Mouse (Mus musculus) heart, embryonic 14.5 days (tissue): ENCODE data around the gene Tpx2. TPM values are rescaled to one million over a fixed set of nuclear protein-coding genes. Genes with fewer than 3 reads are reported as not detected.
A peak's percentile ranks its signal among the peaks of the same experiment; 100 is the strongest.

ENCODE experiments used
- ATAC-seq: fragments of 200-750 bp; cut with Nextera tagmentation; 2 replicates; pipeline ENCODE4 v1.8.0; 2017; ENCODE audit warnings: low read depth, moderate TSS enrichment; ENCODE audit not compliant: insufficient number of reproducible peaks, insufficient read depth, low FRiP score
- H3K27ac ChIP-seq, 2 experiments: fragments of 200-500 bp in 1 of 2; fragments of 300-500 bp in 1 of 2; sonication (generic) in 1 of 2; replicated peaks in 1 of 2; 2 replicates each; pipeline ENCODE4 v1.5.1; 2012 to 2014; ENCODE audit warnings: low read depth in 2 of 2, low read length in 2 of 2, control low read depth in 1 of 2, mild to moderate bottlenecking in 1 of 2, mixed read lengths in 1 of 2; ENCODE audit not compliant: control insufficient read depth in 1 of 2, insufficient read depth in 1 of 2
- H3K27me3 ChIP-seq: fragments of 300-500 bp; sonication (generic); 2 replicates; pipeline ENCODE4 v1.6.1; 2014; ENCODE audit warnings: mild to moderate bottlenecking, low read length, control low read depth; ENCODE audit not compliant: control insufficient read depth, insufficient read depth
- H3K36me3 ChIP-seq: fragments of 300-500 bp; sonication (generic); 2 replicates; pipeline ENCODE4 v1.6.1; 2014; ENCODE audit warnings: mild to moderate bottlenecking, control low read depth, low read length, mixed read lengths; ENCODE audit not compliant: control insufficient read depth, insufficient read depth
- H3K4me1 ChIP-seq, 2 experiments: fragments of 200-500 bp in 1 of 2; fragments of 300-500 bp in 1 of 2; sonication (generic) in 1 of 2; 2 replicates each; pipeline ENCODE4 v1.6.1; 2012 to 2014; ENCODE audit warnings: low read length in 2 of 2, control low read depth in 1 of 2, mixed read lengths in 1 of 2; ENCODE audit not compliant: control insufficient read depth in 2 of 2, insufficient read depth in 2 of 2
- H3K4me2 ChIP-seq: fragments of 300-500 bp; sonication (generic); 2 replicates; pipeline ENCODE4 v1.6.1; 2014; ENCODE audit warnings: mild to moderate bottlenecking, low read length
- H3K4me3 ChIP-seq, 2 experiments: fragments of 200-500 bp in 1 of 2; fragments of 300-500 bp in 1 of 2; sonication (generic) in 1 of 2; 2 replicates each; pipeline ENCODE4 v1.5.1; 2012 to 2014; ENCODE audit warnings: low read length in 2 of 2, mild to moderate bottlenecking in 2 of 2, control low read depth in 1 of 2, low read depth in 1 of 2, moderate library complexity in 1 of 2; ENCODE audit not compliant: control insufficient read depth in 1 of 2, insufficient read depth in 1 of 2
- H3K9ac ChIP-seq: fragments of 300-500 bp; sonication (generic); 2 replicates; pipeline ENCODE4 v1.6.1; 2014; ENCODE audit warnings: mild to moderate bottlenecking, low read length
- H3K9me3 ChIP-seq: fragments of 300-500 bp; sonication (generic); 2 replicates; pipeline ENCODE4 v1.6.1; 2016; ENCODE audit warnings: low read length, control low read depth; ENCODE audit not compliant: control insufficient read depth
- WGBS: fragments of 180-500 bp; shearing (Covaris S2); extraction: QIAGEN DNeasy Blood & Tissue Kit; methylation state at CpG from one replicate; pipeline ENCODE4 v1.1.7; 2014; 5-methylcytosine and 5-hydroxymethylcytosine counted together
- polyA plus RNA-seq: library from polyadenylated mRNA; unstranded; fragments of >200 nt; fragmentation: Nextera tagmentation; extraction: Ambion mirVana; gene quantifications from 2 replicates; pipeline ENCODE4 v1.2.1, GENCODE M21; 2014

Tpx2 gene
- polyA plus RNA-seq, 1 experiment from 2014 or later = 60.8 TPM

GRCm38 (mm10) chr2:152821023-152821422 lies 26.7 kb upstream of the Tpx2 start:
- peak; percentile 72 for ATAC-seq
- H3K4me2 ChIP-seq = peak overlapping the region; percentile 11
- no peaks in the 10 kb centered on the region for H3K9me3 ChIP-seq
- WGBS = 29% methylated on average over 5 of the region's 5 CpGs
- peak overlapping the region; percentile 86 to 89 for H3K27ac ChIP-seq
- peaks cover 37 to 61% of the 10 kb centered on the region in 2 experiments for H3K4me1 ChIP-seq
- no peak overlapping the region for H3K9ac ChIP-seq
- H3K36me3 ChIP-seq = peaks cover 8% of the 10 kb centered on the region; the same call in 1 of the 2 replicates
- no peaks in the 10 kb centered on the region for H3K27me3 ChIP-seq
- H3K4me3 ChIP-seq = no peak overlapping the region

- H3K4me2 ChIP-seq = peak overlapping the region; percentile 11; the same call in 1 of the 2 replicates
- no peak for ATAC-seq
- no peak overlapping the region for H3K4me3 ChIP-seq
- H3K27ac ChIP-seq = peak overlapping the region; percentile 86 to 88
- H3K36me3 ChIP-seq = peaks cover 8% of the 10 kb centered on the region; the same call in 1 of the 2 replicates
- H3K9me3 ChIP-seq = no peaks in the 10 kb centered on the region
- no peak overlapping the region for H3K9ac ChIP-seq
- no peaks in the 10 kb centered on the region for H3K27me3 ChIP-seq
- peaks cover 37 to 59% of the 10 kb centered on the region in 2 experiments for H3K4me1 ChIP-seq
These were observed 26.2 kb upstream of the Tpx2 start for GRCm38 (mm10) chr2:152821566-152821965.

- Histone ChIP-seq H3K4me3 (no peak overlapping the region), H3K27me3 (no peaks in the 10 kb centered on the region), H3K9ac (no peak overlapping the region), H3K4me1 (peaks cover 29 to 59% of the 10 kb centered on the region in 2 experiments), H3K36me3 (peaks cover 13% of the 10 kb centered on the region; the same call in 1 of the 2 replicates), H3K9me3 (no peaks in the 10 kb centered on the region), H3K4me2 (no peak overlapping the region), H3K27ac (no peak overlapping the region)
- no peak for ATAC-seq
- 94% methylated on average over 1 of the region's 1 CpGs for WGBS
These were observed 24.0 kb upstream of the Tpx2 start for GRCm38 (mm10) chr2:152823770-152824169.

GRCm38 (mm10) chr2:152824438-152825167 lies 23.2 kb upstream of the Tpx2 start:
- H3K4me3 ChIP-seq = no peak overlapping the region
- H3K27ac ChIP-seq = no peak overlapping the region
- 72% methylated on average over 3 of the region's 3 CpGs for WGBS
- H3K4me1 ChIP-seq = peaks cover 34 to 60% of the 10 kb centered on the region in 2 experiments
- ATAC-seq = no peak
- H3K9me3 ChIP-seq = no peaks in the 10 kb centered on the region
- H3K36me3 ChIP-seq = peaks cover 6% of the 10 kb centered on the region; the same call in 1 of the 2 replicates
- no peak overlapping the region for H3K9ac ChIP-seq
- H3K4me2 ChIP-seq = no peak overlapping the region
- H3K27me3 ChIP-seq = no peaks in the 10 kb centered on the region

- Histone ChIP-seq H3K27me3 (no peaks in the 10 kb centered on the region), H3K27ac (no peak overlapping the region), H3K9me3 (no peaks in the 10 kb centered on the region), H3K4me3 (no peak overlapping the region), H3K4me1 (peaks cover 31 to 55% of the 10 kb centered on the region in 2 experiments), H3K9ac (no peak overlapping the region), H3K36me3 (peaks cover 5% of the 10 kb centered on the region; the same call in 1 of the 2 replicates), H3K4me2 (no peak overlapping the region)
- no peak for ATAC-seq
- WGBS = 69% methylated on average over 4 of the region's 4 CpGs
These were observed 22.5 kb upstream of the Tpx2 start for GRCm38 (mm10) chr2:152825168-152825697.

- no peaks in the 10 kb centered on the region for H3K9me3 ChIP-seq
- no peak for ATAC-seq
- no peak overlapping the region for H3K27ac ChIP-seq
- H3K4me3 ChIP-seq = no peak overlapping the region
- peak overlapping the region; percentile 85; the same call in 1 of the 2 replicates for H3K4me2 ChIP-seq
- H3K4me1 ChIP-seq = peaks cover 26 to 50% of the 10 kb centered on the region in 2 experiments
- peaks cover 5% of the 10 kb centered on the region; the same call in 1 of the 2 replicates for H3K36me3 ChIP-seq
- H3K9ac ChIP-seq = no peak overlapping the region
- 86% methylated on average over 2 of the region's 2 CpGs for WGBS
- H3K27me3 ChIP-seq = no peaks in the 10 kb centered on the region
These were observed 22.1 kb upstream of the Tpx2 start for GRCm38 (mm10) chr2:152825713-152826112.

GRCm38 (mm10) chr2:152826481-152826880 lies 21.3 kb upstream of the Tpx2 start:
- WGBS = 60% methylated on average over 3 of the region's 3 CpGs
- no peak overlapping the region for H3K4me3 ChIP-seq

More at GRCm38 (mm10) chr2:152826481-152826880, 21.3 kb upstream of the Tpx2 start:
- no peaks in the 10 kb centered on the region for H3K27me3 ChIP-seq
- peaks cover 5% of the 10 kb centered on the region; the same call in 1 of the 2 replicates for H3K36me3 ChIP-seq
- no peaks in the 10 kb centered on the region for H3K9me3 ChIP-seq
- H3K27ac ChIP-seq = no peak overlapping the region
- no peak for ATAC-seq
- H3K9ac ChIP-seq = no peak overlapping the region
- H3K4me2 ChIP-seq = peak overlapping the region; percentile 85
- H3K4me1 ChIP-seq = peaks cover 18 to 42% of the 10 kb centered on the region in 2 experiments
